ENCODE assay signal across 8 mouse cellular contexts in genomic region chr7:127511808-127512230, GRCm38 (mm10). TPM values are rescaled to one million over a fixed set of nuclear protein-coding genes. Genes with fewer than 3 reads are reported as not detected.
A peak's percentile ranks its signal among the peaks of the same experiment; 100 is the strongest.
DNase-seq lines count a peak whose midpoint lies in the region; ATAC-seq lines count a peak whose summit lies in the region.

Gene Srcap, plus strand, starts transcription at chr7:127511983.

- peak within 1 kb of the TSS; percentile 93 for H3K9ac ChIP-seq in heart, embryonic 13.5 days
- H3K9ac ChIP-seq in liver, embryonic 13.5 days = peak within 1 kb of the TSS; percentile 95
- peak within 1 kb of the TSS; percentile 88 for H3K9ac ChIP-seq in neural tube, embryonic 12.5 days

- peak; percentile 99 for DNase-seq in CD4-positive, CD25-positive, alpha-beta regulatory T cell, adult 2 months (ENCODE audit: low read depth, low spot score)
- DNase-seq in brain, embryonic 18.5 days (ENCODE audit: low read depth, low spot score) = peak; percentile 94
- peak; percentile 56 for DNase-seq in fat pad, adult 2 months (ENCODE audit: extremely low read depth, low read depth, low spot score)
- peak; percentile 98 for DNase-seq in kidney, postnatal 14 days
- peak; percentile 97 for DNase-seq in liver, embryonic 13.5 days
- peak; percentile 96 for DNase-seq in telencephalon, adult 2 months (ENCODE audit: low read depth, low spot score)

- peaks cover 32% of the 10 kb centered on the region for H3K36me3 ChIP-seq in heart, embryonic 13.5 days
- peaks cover 30% of the 10 kb centered on the region for H3K36me3 ChIP-seq in liver, embryonic 13.5 days
- peaks cover 14% of the 10 kb centered on the region for H3K36me3 ChIP-seq in neural tube, embryonic 12.5 days

- H3K27ac ChIP-seq in heart, embryonic 13.5 days (replicated peaks) = peak within 1 kb of the TSS; percentile 98
- peak within 1 kb of the TSS; percentile 96 for H3K27ac ChIP-seq in liver, embryonic 13.5 days
- H3K27ac ChIP-seq in neural tube, embryonic 12.5 days = peak within 1 kb of the TSS; percentile 92

- H3K4me1 ChIP-seq in heart, embryonic 13.5 days = peaks cover 20% of the 10 kb centered on the region
- peaks cover 43% of the 10 kb centered on the region for H3K4me1 ChIP-seq in liver, embryonic 13.5 days (replicated peaks)
- H3K4me1 ChIP-seq in neural tube, embryonic 12.5 days = peaks cover 18% of the 10 kb centered on the region

- peak; percentile 88 for ATAC-seq in heart, embryonic 13.5 days (ENCODE audit: extremely low read depth, insufficient number of reproducible peaks, low FRiP score, low TSS enrichment)
- peak; percentile 95 for ATAC-seq in liver, embryonic 13.5 days (ENCODE audit: low read depth)
- peak; percentile 98 for ATAC-seq in neural tube, embryonic 12.5 days (ENCODE audit: low FRiP score, low read depth)

- H3K9me3 ChIP-seq in heart, embryonic 13.5 days = no peaks in the 10 kb centered on the region
- no peaks in the 10 kb centered on the region for H3K9me3 ChIP-seq in liver, embryonic 13.5 days (replicated peaks)
- no peaks in the 10 kb centered on the region for H3K9me3 ChIP-seq in neural tube, embryonic 12.5 days

- peak within 1 kb of the TSS; percentile 84 for H3K4me3 ChIP-seq in heart, embryonic 13.5 days
- H3K4me3 ChIP-seq in liver, embryonic 13.5 days (replicated peaks) = peak within 1 kb of the TSS; percentile 96
- peak within 1 kb of the TSS; percentile 76 for H3K4me3 ChIP-seq in neural tube, embryonic 12.5 days

- no peaks in the 10 kb centered on the region for H3K27me3 ChIP-seq in heart, embryonic 13.5 days (replicated peaks)
- H3K27me3 ChIP-seq in liver, embryonic 13.5 days = no peaks in the 10 kb centered on the region
- H3K27me3 ChIP-seq in neural tube, embryonic 12.5 days (replicated peaks) = no peaks in the 10 kb centered on the region

- peak within 1 kb of the TSS; percentile 71 for H3K4me2 ChIP-seq in heart, embryonic 13.5 days
- H3K4me2 ChIP-seq in liver, embryonic 13.5 days = peak within 1 kb of the TSS; percentile 92
- peak within 1 kb of the TSS; percentile 72 for H3K4me2 ChIP-seq in neural tube, embryonic 12.5 days (replicated peaks)

- WGBS in heart, embryonic 13.5 days = under 1% methylated on average over 37 of the region's 37 CpGs
- 1% methylated on average over 37 of the region's 37 CpGs for WGBS in liver, embryonic 13.5 days (ENCODE audit: insufficient replicate concordance)
- WGBS in neural tube, embryonic 12.5 days = under 1% methylated on average over 37 of the region's 37 CpGs

RNA-seq across cellular contexts. Expression of gene Srcap, which starts in this region (rescaled TPM):
- 30.9 and 33.1 TPM in 2 replicates for polyA plus RNA-seq in heart, embryonic 13.5 days (2015; fragmentation: Nextera tagmentation; extraction: Ambion mirVana)
- 12.6 and 14.5 TPM in 2 replicates for polyA plus RNA-seq in liver, embryonic 13.5 days (2015; fragmentation: Nextera tagmentation; extraction: Ambion mirVana)
- polyA plus RNA-seq in neural tube, embryonic 12.5 days (2016; fragmentation: Nextera tagmentation; extraction: Ambion mirVana) = 72.9 and 79.9 TPM in 2 replicates

Comparison
In these comparisons a context has a peak if more than half of its experiments do, and no peak if none do; other contexts are left out.
1. Peak in every context shown above with its lines: DNase-seq, ATAC-seq, H3K4me3 ChIP-seq and H3K27ac ChIP-seq.